Mouse (Mus musculus): ENCODE measurements around the gene Anapc10. TPM values are rescaled to one million over a fixed set of nuclear protein-coding genes. Genes with fewer than 3 reads are reported as not detected.
A peak's percentile ranks its signal among the peaks of the same experiment; 100 is the strongest.
"Not testable (repeated sequence)": the region's sequence is repeated elsewhere in the genome, so short reads cannot be mapped to it uniquely, and the experiment has no call there.

Anapc10 gene
- polyA plus RNA-seq, 1 experiment, result 7.2 TPM

DNA sequence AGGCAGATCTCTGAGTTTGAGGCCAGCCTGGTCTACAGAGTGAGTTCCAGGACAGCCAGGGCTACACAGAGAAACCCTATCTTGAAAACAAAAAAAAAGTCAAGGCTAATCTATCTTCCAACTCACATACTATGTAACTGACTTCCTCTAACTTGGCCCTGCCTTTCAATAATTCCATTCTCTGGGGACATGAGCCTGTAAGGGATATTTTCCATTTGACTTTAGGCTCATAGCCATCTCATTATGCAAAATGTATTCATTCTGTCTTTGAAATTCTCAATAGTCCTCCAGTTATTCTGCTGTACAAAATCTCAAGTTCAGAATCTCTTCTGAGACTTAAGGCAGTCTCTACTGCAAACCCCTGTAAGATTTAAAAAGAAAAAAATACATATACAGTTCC is 9.9 kb downstream of the Anapc10 start:
- TF ChIP-seq CTCF (IDR thresholded peaks at IDR 0.05; ENCODE audit: extremely low read depth, insufficient read depth, low read length), result no peak
- no peak for TF ChIP-seq POLR2A (IDR thresholded peaks at IDR 0.05; ENCODE audit: extremely low read depth, insufficient read depth, low read length)
- Histone ChIP-seq H3K27ac (ENCODE audit: insufficient read depth, low read length) (no peak overlapping the region), H3K4me1 (ENCODE audit: control insufficient read depth, insufficient read depth, low read length) (no peaks in the 10 kb centered on the region), H3K4me3 (ENCODE audit: insufficient read depth, low read length) (no peak overlapping the region)

DNA sequence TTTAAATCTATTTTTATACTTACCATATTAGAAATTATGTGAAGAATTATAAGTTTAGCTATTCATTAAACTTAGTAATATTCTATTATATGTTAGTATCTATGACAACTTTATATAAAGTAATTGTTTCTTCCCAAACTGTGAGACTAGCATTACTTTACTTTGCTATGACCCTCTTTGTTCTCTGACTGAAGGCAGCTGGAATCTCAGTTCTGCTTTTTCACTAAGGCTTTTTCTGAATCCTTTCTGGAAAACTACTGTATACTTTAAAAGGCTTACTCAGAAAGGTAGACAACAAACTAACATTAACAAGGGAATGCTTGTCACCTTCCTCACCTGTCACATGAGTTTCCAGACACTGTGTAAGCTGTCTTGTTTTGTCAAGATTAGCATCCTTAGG is 11.7 kb downstream of the Anapc10 start:
- no peaks in the 10 kb centered on the region for H3K4me1 ChIP-seq (ENCODE audit: control insufficient read depth, insufficient read depth, low read length)
- H3K4me3 ChIP-seq (ENCODE audit: insufficient read depth, low read length), result no peak overlapping the region
- H3K27ac ChIP-seq (ENCODE audit: insufficient read depth, low read length), result no peak overlapping the region
- TF ChIP-seq CTCF (IDR thresholded peaks at IDR 0.05; ENCODE audit: extremely low read depth, insufficient read depth, low read length), result no peak
- TF ChIP-seq POLR2A (IDR thresholded peaks at IDR 0.05; ENCODE audit: extremely low read depth, insufficient read depth, low read length), result no peak

- Histone ChIP-seq H3K4me1 (ENCODE audit: control insufficient read depth, insufficient read depth, low read length) (no peaks in the 10 kb centered on the region), H3K4me3 (ENCODE audit: insufficient read depth, low read length) (no peak overlapping the region), H3K27ac (ENCODE audit: insufficient read depth, low read length) (no peak overlapping the region)
- TF ChIP-seq CTCF (IDR thresholded peaks at IDR 0.05; ENCODE audit: extremely low read depth, insufficient read depth, low read length), result no peak
- TF ChIP-seq POLR2A (IDR thresholded peaks at IDR 0.05; ENCODE audit: extremely low read depth, insufficient read depth, low read length), result no peak
These were observed 13.0 kb downstream of the Anapc10 start for GRCm38 (mm10) chr8:79724589-79724988.

DNA sequence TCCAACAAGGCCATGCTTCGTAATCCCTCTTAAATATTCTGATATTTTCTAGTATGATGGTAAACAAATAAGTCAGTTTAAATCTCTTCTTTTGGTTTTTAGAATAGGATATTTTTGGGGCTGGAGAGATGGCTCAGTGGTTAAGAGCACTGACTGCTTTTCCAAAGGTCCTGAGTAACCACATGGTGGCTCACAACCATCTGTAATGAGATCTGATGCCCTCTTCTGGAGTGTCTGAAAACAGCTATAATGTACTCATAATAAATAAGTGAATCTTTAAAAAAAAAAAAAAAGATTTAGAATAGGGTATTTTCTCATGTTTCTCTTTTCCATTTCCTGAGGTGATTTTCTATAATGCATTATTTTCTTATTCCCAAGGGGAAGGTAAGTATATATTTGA is 16.3 kb downstream of the Anapc10 start:
- H3K4me3 ChIP-seq (ENCODE audit: insufficient read depth, low read length), result no peak overlapping the region
- TF ChIP-seq CTCF (IDR thresholded peaks at IDR 0.05; ENCODE audit: extremely low read depth, insufficient read depth, low read length) (no peak), POLR2A (IDR thresholded peaks at IDR 0.05; ENCODE audit: extremely low read depth, insufficient read depth, low read length) (no peak)
- H3K4me1 ChIP-seq (ENCODE audit: control insufficient read depth, insufficient read depth, low read length), result no peaks in the 10 kb centered on the region
- H3K27ac ChIP-seq (ENCODE audit: insufficient read depth, low read length), result no peak overlapping the region

DNA sequence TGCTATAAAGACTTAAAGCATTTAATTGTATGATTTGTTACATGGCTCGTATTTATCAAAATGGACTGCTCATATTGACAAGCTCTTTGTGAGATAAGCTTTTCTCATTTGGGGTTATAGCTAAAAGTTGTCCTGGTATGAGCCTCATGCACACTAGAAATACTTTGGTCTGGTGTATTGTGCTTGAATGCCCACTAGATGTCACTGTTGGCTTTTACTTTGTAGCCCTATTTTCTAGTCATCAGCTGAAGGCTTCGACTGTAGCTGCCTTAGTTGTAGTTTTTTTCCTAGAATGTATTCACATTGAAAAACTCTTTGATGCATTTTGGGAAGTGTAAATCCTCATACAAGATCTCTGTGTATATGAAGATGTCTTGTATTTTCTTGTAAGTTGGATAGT is 22.7 kb downstream of the Anapc10 start:
- Histone ChIP-seq H3K4me3 (ENCODE audit: insufficient read depth, low read length) (no peak overlapping the region), H3K27ac (ENCODE audit: insufficient read depth, low read length) (no peak overlapping the region), H3K4me1 (ENCODE audit: control insufficient read depth, insufficient read depth, low read length) (no peaks in the 10 kb centered on the region)
- peak; percentile 57 for TF ChIP-seq CTCF (IDR thresholded peaks at IDR 0.05; ENCODE audit: extremely low read depth, insufficient read depth, low read length)
- no peak for TF ChIP-seq POLR2A (IDR thresholded peaks at IDR 0.05; ENCODE audit: extremely low read depth, insufficient read depth, low read length)

GRCm38 (mm10) chr8:79748171-79748570 is 36.6 kb downstream of the Anapc10 start:
- no peak overlapping the region for H3K27ac ChIP-seq (ENCODE audit: insufficient read depth, low read length)
- no peak overlapping the region for H3K4me3 ChIP-seq (ENCODE audit: insufficient read depth, low read length)
- no peaks in the 10 kb centered on the region for H3K4me1 ChIP-seq (ENCODE audit: control insufficient read depth, insufficient read depth, low read length)
- TF ChIP-seq POLR2A (IDR thresholded peaks at IDR 0.05; ENCODE audit: extremely low read depth, insufficient read depth, low read length), result no peak

DNA sequence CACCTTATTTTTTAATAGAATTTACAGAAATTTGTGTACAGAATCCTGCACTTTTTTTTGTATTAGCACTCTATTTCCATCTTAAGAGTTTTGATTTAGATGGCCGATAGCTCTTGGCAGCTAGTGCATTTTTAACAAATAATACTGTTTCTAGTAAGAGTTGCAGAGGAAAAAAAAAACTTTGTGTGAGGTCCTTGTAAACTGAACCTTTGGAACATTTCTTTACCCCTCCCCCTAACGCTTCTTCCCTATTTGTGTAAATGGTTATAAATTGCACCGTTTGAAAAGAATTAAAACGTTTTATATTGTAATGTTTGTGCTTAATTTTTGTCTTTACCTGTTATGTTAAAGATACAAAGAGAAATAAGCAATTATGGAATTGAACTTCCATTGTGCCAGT is 37.0 kb downstream of the Anapc10 start:
- TF ChIP-seq POLR2A (IDR thresholded peaks at IDR 0.05; ENCODE audit: extremely low read depth, insufficient read depth, low read length), result no peak
- TF ChIP-seq CTCF (IDR thresholded peaks at IDR 0.05; ENCODE audit: extremely low read depth, insufficient read depth, low read length), result no peak
- Histone ChIP-seq H3K4me3 (ENCODE audit: insufficient read depth, low read length) (no peak overlapping the region), H3K4me1 (ENCODE audit: control insufficient read depth, insufficient read depth, low read length) (no peaks in the 10 kb centered on the region), H3K27ac (ENCODE audit: insufficient read depth, low read length) (no peak overlapping the region)

DNA sequence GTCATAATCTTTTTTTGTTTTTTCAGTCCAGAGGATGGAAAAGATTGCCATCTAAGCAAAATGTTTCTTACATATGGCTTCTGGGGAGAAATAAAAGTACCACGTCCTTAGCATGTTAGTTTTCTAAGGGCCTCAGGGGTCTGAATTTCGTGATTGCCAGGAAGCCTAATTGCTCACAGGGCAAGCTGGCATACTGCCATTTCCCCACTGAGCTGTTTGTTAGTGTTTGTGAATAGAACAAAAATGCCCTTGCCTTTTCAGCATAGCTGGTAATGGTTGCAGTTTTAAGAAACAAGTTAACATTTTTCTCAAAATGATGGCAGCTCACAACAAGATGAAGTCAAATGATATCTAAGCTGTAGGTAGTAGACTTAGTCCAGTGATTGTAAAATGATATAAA is 38.7 kb downstream of the Anapc10 start:
- no peak overlapping the region for H3K27ac ChIP-seq (ENCODE audit: insufficient read depth, low read length)
- no peak overlapping the region for H3K4me3 ChIP-seq (ENCODE audit: insufficient read depth, low read length)
- H3K4me1 ChIP-seq (ENCODE audit: control insufficient read depth, insufficient read depth, low read length), result no peaks in the 10 kb centered on the region
- TF ChIP-seq POLR2A (IDR thresholded peaks at IDR 0.05; ENCODE audit: extremely low read depth, insufficient read depth, low read length), result no peak
- no peak for TF ChIP-seq CTCF (IDR thresholded peaks at IDR 0.05; ENCODE audit: extremely low read depth, insufficient read depth, low read length)

- H3K4me1 ChIP-seq (ENCODE audit: control insufficient read depth, insufficient read depth, low read length); H3K4me3 ChIP-seq (ENCODE audit: insufficient read depth, low read length); H3K27ac ChIP-seq (ENCODE audit: insufficient read depth, low read length): not testable (repeated sequence)
These were observed 83.3 kb downstream of the Anapc10 start for GRCm38 (mm10) chr8:79794873-79795272.

- Histone ChIP-seq H3K4me1 (ENCODE audit: control insufficient read depth, insufficient read depth, low read length) (no peaks in the 10 kb centered on the region), H3K27ac (ENCODE audit: insufficient read depth, low read length) (no peak overlapping the region), H3K4me3 (ENCODE audit: insufficient read depth, low read length) (no peak overlapping the region)
- TF ChIP-seq CTCF (IDR thresholded peaks at IDR 0.05; ENCODE audit: extremely low read depth, insufficient read depth, low read length) (no peak), POLR2A (IDR thresholded peaks at IDR 0.05; ENCODE audit: extremely low read depth, insufficient read depth, low read length) (no peak)
These were observed 85.1 kb downstream of the Anapc10 start for GRCm38 (mm10) chr8:79796690-79797089.

DNA sequence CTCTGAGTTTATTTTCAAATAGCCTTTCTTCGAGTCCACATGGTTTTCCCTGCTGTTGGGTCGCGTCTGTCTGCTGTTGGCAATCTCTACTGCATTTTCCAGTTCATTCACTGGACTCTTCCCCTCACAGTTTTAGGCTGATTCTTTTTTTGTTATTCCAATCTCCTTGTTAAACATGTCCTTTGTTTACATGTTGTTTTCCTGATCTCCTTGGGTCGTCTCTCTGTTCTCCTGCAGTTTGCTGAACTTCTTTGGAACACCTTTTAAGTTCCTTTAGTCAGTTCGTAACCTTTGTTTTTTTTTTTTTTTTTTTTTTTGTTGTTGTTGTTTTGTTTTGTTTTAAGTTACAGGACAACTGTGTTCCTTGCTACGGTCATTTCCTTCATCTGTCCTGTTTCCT is 92.9 kb downstream of the Anapc10 start:
- TF ChIP-seq POLR2A (IDR thresholded peaks at IDR 0.05; ENCODE audit: extremely low read depth, insufficient read depth, low read length) (no peak), CTCF (IDR thresholded peaks at IDR 0.05; ENCODE audit: extremely low read depth, insufficient read depth, low read length) (no peak)
- Histone ChIP-seq H3K27ac (ENCODE audit: insufficient read depth, low read length) (no peak overlapping the region), H3K4me3 (ENCODE audit: insufficient read depth, low read length) (no peak overlapping the region), H3K4me1 (ENCODE audit: control insufficient read depth, insufficient read depth, low read length) (no peaks in the 10 kb centered on the region)
